Mouse (Mus musculus) kidney, embryonic 14.5 days (tissue): ENCODE measurements around the gene Ebna1bp2. TPM values are rescaled to one million over a fixed set of nuclear protein-coding genes. Genes with fewer than 3 reads are reported as not detected.

Experiments
- ATAC-seq: fragments of 200-750 bp; cut with Nextera tagmentation; 2 replicates; pipeline ENCODE4 v1.8.0; 2017; ENCODE audit warnings: moderate number of reproducible peaks, mild to moderate bottlenecking, moderate TSS enrichment, moderate library complexity; ENCODE audit not compliant: low FRiP score, low TSS enrichment
- H3K27ac ChIP-seq: fragments of 300-500 bp; sonication (generic); 2 replicates; pipeline ENCODE4 v1.5.1; 2014; ENCODE audit warnings: low read depth, mild to moderate bottlenecking, low read length, moderate library complexity, mixed read lengths
- H3K27me3 ChIP-seq: fragments of 300-500 bp; sonication (generic); 2 replicates; pipeline ENCODE4 v1.6.1; 2014; ENCODE audit warnings: mild to moderate bottlenecking, low read length; ENCODE audit not compliant: control insufficient read depth, insufficient read depth
- H3K36me3 ChIP-seq: fragments of 300-500 bp; sonication (generic); 2 replicates; pipeline ENCODE4 v1.6.1; 2014; ENCODE audit warnings: low read length, mixed read lengths; ENCODE audit not compliant: control insufficient read depth, insufficient read depth
- H3K4me1 ChIP-seq: fragments of 300-500 bp; sonication (generic); 2 replicates; pipeline ENCODE4 v1.6.1; 2014; ENCODE audit warnings: low read length, mixed read lengths; ENCODE audit not compliant: control insufficient read depth, insufficient read depth
- H3K4me2 ChIP-seq: fragments of 300-500 bp; sonication (generic); replicated peaks from 2 replicates; pipeline ENCODE4 v1.6.1; 2014; ENCODE audit warnings: low read depth, mild to moderate bottlenecking, low read length
- H3K4me3 ChIP-seq: fragments of 300-500 bp; sonication (generic); 2 replicates; pipeline ENCODE4 v1.5.1; 2014; ENCODE audit warnings: mild to moderate bottlenecking, low read length
- H3K9ac ChIP-seq: fragments of 300-500 bp; sonication (generic); 2 replicates; pipeline ENCODE4 v1.6.1; 2014; ENCODE audit warnings: low read depth, mild to moderate bottlenecking, low read length, moderate library complexity
- H3K9me3 ChIP-seq: fragments of 300-500 bp; sonication (generic); 2 replicates; pipeline ENCODE4 v1.6.1; 2016; ENCODE audit warnings: low read length; ENCODE audit not compliant: control insufficient read depth
- WGBS: fragments of 180-500 bp; shearing (Covaris S2); extraction: QIAGEN DNeasy Blood & Tissue Kit; methylation state at CpG from one replicate; pipeline ENCODE4 v1.1.7; 2014; 5-methylcytosine and 5-hydroxymethylcytosine counted together
- polyA plus RNA-seq: library from polyadenylated mRNA; unstranded; fragments of >200 nt; fragmentation: Nextera tagmentation; extraction: Ambion mirVana; gene quantifications from 2 replicates; pipeline ENCODE4 v1.2.1, GENCODE M21; 2014

The Ebna1bp2 gene
- polyA plus RNA-seq, 1 experiment from 2014 or later = 199 TPM

DNA sequence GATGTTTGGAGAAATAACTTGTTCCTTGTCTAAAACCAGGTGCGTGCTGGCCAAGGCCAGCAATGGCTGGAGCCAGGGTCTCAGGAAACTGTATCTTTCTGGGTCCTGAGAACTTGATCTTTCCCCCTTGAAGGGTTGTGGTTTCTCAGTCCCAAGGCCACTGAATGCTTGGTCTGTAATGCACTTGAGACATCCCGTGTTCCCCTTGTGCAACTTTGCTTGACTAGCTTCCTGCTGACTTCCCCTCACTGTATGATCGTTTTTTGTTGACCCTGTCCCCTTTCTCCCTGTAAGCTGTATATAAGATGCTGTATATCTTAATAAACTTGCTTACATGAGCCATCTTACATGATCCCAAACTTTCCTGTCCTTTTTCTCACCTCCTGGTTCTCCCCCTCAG lies 10.8 kb upstream of the Ebna1bp2 start:
- Histone ChIP-seq H3K9ac (no peak overlapping the region), H3K4me2 (no peak overlapping the region), H3K27ac (no peak overlapping the region), H3K4me1 (no peaks in the 10 kb centered on the region), H3K36me3 (no peaks in the 10 kb centered on the region), H3K27me3 (no peaks in the 10 kb centered on the region), H3K9me3 (no peaks in the 10 kb centered on the region), H3K4me3 (no peak overlapping the region)
- no peak for ATAC-seq
- WGBS = 65% methylated on average over 3 of the region's 3 CpGs

DNA sequence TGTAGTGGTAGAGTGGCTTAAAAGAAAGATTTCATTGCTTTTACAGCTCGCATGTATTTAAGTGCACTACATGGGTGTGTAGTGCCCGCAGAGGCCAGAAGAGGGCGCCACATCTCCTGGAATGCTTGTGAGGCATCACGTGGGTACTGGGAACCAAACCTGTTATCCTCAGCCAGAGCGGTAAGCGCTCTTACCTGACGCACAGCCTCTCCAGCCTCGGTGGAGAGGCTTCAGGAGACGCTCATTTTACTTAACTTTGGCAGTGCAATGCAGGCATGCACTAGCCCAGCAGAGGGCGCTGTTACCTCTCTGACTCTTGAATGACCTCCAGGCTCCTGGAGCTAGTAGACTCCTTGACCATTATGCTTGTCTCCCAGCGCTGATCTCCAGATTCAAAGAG lies 8.0 kb upstream of the Ebna1bp2 start:
- Histone ChIP-seq H3K4me2 (no peak overlapping the region), H3K27ac (no peak overlapping the region), H3K27me3 (no peaks in the 10 kb centered on the region), H3K9ac (no peak overlapping the region), H3K4me3 (no peak overlapping the region), H3K36me3 (no peaks in the 10 kb centered on the region), H3K9me3 (0 out of 2 replicates have a peak, but pooled peaks cover 4% of the 10 kb centered on the region), H3K4me1 (no peaks in the 10 kb centered on the region)
- 30% methylated on average over 11 of the region's 11 CpGs for WGBS
- no peak for ATAC-seq

DNA sequence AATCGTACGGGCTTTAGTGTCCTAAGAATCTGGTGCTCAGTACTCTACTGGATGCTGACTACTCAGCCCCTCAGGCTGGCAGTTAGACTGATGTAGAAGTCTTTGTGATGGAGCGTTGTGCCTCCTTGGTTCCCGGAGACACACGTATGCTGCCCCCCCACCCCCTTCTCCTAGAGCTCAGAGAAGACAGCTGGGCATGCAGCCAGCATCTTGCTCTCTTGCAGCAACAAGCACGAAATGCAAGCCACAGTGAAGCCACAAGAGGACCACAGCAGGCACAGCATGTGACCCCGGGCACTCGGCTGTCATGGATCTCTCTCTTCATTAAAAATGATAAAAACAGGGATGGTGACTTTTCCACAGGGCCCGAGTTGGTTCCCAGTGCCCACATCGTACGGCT lies 5.2 kb upstream of the Ebna1bp2 start:
- 85% methylated on average over 11 of the region's 11 CpGs for WGBS
- H3K27me3 ChIP-seq = no peaks in the 10 kb centered on the region
- H3K36me3 ChIP-seq = no peaks in the 10 kb centered on the region
- H3K4me3 ChIP-seq = no peak overlapping the region
- 0 out of 2 replicates have a peak, but pooled peaks cover 4% of the 10 kb centered on the region for H3K9me3 ChIP-seq
- H3K4me1 ChIP-seq = no peaks in the 10 kb centered on the region
- no peak for ATAC-seq
- H3K27ac ChIP-seq = no peak overlapping the region
- no peak overlapping the region for H3K4me2 ChIP-seq
- no peak overlapping the region for H3K9ac ChIP-seq

DNA sequence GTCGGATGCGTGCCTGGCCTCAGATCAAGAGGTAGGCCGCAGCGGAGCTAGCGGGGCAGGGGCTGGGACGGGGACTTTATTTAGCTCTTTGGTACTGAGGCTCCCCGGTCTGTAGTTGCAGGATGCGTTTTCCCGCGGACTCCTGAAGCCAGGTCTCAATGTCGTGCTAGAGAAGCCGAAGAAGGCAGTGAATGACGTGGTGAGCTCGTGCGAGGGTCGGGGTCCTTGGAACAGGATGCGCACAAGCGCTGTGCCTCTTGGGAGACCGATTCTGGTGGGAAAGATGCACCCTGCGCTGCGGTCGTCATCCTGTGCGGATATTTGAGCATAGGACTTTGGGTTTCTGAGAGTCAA lies 345 bp downstream of the Ebna1bp2 start:
- ATAC-seq = peak; percentile 59; the same call in 1 of the 2 replicates

DNA sequence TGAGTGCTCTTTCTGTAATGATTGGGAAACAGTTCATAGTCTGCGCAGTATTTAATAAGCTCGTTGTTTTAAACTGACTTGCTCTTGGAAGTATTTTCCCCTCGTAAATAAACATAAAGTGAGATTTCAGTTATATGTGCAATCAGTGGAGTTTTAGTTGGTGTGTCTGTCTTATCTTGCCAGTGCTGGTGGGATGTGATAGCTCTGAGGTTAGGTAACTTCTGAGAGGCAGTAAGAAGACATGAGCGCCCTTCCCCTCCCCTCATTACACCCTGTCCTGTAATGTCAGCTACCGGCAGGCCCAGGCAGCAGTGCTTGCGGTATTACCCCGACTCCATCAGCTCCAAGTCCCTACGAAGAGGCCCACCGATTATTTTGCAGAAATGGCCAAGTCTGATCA lies 1.2 kb downstream of the Ebna1bp2 start:
- ATAC-seq = no peak
- 84% methylated on average over 9 of the region's 9 CpGs for WGBS
- Histone ChIP-seq H3K4me1 (peaks cover 5% of the 10 kb centered on the region; the same call in 1 of the 2 replicates), H3K4me3 (peak overlapping the region; percentile 68), H3K36me3 (peaks cover 39% of the 10 kb centered on the region), H3K27ac (no peak overlapping the region), H3K27me3 (no peaks in the 10 kb centered on the region), H3K4me2 (peak overlapping the region; percentile 85), H3K9me3 (0 out of 2 replicates have a peak, but pooled peaks cover 4% of the 10 kb centered on the region), H3K9ac (peak overlapping the region; percentile 63; the same call in 1 of the 2 replicates)

More for the DNA sequence above, 345 bp downstream of the Ebna1bp2 start:
- H3K9me3 ChIP-seq = 0 out of 2 replicates have a peak, but pooled peaks cover 4% of the 10 kb centered on the region
- no peaks in the 10 kb centered on the region for H3K27me3 ChIP-seq
- peak overlapping the region; percentile 68 for H3K4me3 ChIP-seq
- peak overlapping the region; percentile 63 for H3K9ac ChIP-seq
- H3K4me2 ChIP-seq = peak overlapping the region; percentile 85
- under 1% methylated on average over 23 of the region's 23 CpGs for WGBS
- peaks cover 31% of the 10 kb centered on the region for H3K36me3 ChIP-seq
- no peak overlapping the region for H3K27ac ChIP-seq
- H3K4me1 ChIP-seq = peaks cover 5% of the 10 kb centered on the region; the same call in 1 of the 2 replicates

DNA sequence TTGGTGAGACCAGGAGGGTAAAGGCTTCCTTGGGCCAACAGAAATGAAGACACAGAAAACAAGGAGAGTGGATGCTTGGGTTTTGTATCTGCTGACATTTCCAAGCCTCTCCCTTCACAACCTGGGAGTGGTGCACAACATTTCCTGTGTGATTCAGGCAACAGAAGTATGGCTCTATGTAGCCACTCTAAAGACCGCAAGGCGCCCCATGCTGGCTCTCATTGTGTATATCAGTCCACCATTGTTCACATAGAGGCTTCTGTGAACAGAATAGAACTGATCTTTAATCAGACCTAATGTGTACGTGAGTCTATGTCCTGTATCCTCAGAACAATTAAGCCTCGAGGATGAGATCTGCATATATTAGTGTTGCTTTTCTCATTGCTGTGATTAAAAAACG lies 9.7 kb downstream of the Ebna1bp2 start:
- Histone ChIP-seq H3K27me3 (no peaks in the 10 kb centered on the region), H3K27ac (no peak overlapping the region), H3K4me2 (no peak overlapping the region), H3K9ac (no peak overlapping the region), H3K36me3 (peaks cover 37% of the 10 kb centered on the region), H3K4me3 (no peak overlapping the region), H3K4me1 (no peaks in the 10 kb centered on the region), H3K9me3 (no peaks in the 10 kb centered on the region)
- no peak for ATAC-seq
- WGBS = 89% methylated on average over 5 of the region's 5 CpGs

DNA sequence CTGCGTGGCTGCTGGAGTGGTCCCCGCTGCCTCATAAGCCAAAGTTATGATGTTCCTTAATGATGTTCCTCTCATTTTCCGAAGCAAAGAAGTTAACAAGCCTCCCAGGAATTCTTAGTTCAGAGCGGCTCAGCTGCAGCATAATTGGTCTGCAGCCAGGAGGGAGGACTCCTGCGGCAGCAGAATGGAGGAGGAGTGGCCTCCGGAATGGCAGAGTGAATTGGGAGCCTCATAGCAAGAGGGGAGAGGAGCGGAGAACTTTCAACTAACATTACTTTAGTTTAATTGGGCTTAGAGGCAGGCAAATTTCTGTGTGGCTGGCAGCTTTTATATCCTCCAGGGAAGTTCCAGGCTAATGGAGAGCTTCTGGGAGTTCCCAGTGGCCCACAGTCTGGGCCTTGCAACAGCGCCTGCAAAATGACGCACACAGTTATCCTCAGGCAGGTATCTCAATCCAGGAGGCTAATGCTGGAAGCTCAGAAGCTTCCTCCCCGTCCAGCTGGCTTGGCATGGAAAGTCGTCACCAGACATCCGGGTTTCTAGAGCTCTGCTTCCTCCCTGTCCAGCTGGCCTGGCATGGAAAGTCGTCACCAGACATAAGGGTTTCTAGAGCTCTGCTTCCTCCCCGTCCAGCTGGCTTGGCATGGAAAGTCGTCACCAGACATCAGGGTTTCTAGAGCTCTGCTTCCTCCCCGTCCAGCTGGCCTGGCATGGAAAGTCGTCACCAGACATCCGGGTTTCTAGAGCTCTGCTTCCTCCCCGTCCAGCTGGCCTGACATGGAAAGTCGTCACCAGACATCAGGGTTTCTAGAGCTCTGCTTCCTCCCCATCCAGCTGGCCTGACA lies 22.0 kb downstream of the Ebna1bp2 start:
- Histone ChIP-seq H3K4me3 (no peak overlapping the region), H3K4me2 (no peak overlapping the region), H3K27me3 (no peaks in the 10 kb centered on the region), H3K27ac (no peak overlapping the region), H3K9me3 (no peaks in the 10 kb centered on the region), H3K9ac (no peak overlapping the region), H3K4me1 (no peaks in the 10 kb centered on the region), H3K36me3 (no peaks in the 10 kb centered on the region)
- no peak for ATAC-seq
- 46% methylated on average over 20 of the region's 20 CpGs for WGBS

DNA sequence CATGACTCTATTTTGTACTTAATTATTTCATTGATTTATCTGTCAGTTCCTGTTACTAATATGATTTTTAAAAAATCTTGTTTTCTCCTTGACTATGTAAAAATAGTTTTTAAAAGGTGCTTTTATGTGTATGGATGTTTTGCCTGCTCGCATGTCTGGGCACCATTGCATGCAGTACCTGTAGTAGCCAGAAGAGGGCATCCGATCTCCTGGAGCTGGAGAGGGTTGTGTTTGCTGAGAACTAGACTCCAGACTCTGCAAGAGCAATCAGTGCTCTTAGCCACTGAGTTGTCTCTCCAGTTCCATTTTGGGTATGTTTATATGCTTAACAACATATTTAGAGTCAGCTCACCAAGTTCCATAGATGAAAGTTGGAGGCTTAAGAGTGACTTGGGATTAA lies 24.6 kb downstream of the Ebna1bp2 start:
- Histone ChIP-seq H3K4me2 (no peak overlapping the region), H3K4me3 (no peak overlapping the region), H3K9ac (no peak overlapping the region), H3K36me3 (no peaks in the 10 kb centered on the region), H3K9me3 (no peaks in the 10 kb centered on the region), H3K27ac (no peak overlapping the region), H3K27me3 (no peaks in the 10 kb centered on the region), H3K4me1 (no peaks in the 10 kb centered on the region)
- no peak for ATAC-seq
- 12% methylated on average over 2 of the region's 2 CpGs for WGBS

DNA sequence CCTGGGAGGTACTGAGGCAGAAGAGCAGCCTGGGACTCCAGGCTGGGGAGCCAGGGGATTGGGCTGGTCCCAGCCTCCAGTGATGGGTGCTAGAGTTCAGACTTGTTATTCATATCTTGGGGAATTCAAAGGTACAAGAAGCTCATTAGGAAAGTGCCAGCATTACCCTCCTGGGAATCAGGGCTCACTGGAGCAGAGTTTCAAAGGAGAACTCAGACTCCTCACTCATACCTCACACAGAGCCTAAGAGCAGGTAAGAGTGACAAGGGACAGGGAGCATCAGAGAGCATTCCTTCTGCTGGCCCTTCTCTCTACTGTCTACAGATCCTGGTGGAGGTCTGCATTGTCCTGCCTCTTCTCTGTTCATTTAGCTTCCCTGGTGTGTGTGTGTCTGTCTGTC lies 38.1 kb downstream of the Ebna1bp2 start, which contains the start of gene Olfr62:
TSS of gene Olfr62 (plus strand) at position 301 of the 400 bp plus-strand sequence.
- no peaks in the 10 kb centered on the region for H3K9me3 ChIP-seq
- no peak within 1 kb of the TSS for H3K27ac ChIP-seq
- H3K4me2 ChIP-seq = no peak within 1 kb of the TSS
- no peaks in the 10 kb centered on the region for H3K27me3 ChIP-seq
- H3K4me3 ChIP-seq = no peak within 1 kb of the TSS
- no peaks in the 10 kb centered on the region for H3K4me1 ChIP-seq
- no peaks in the 10 kb centered on the region for H3K36me3 ChIP-seq
- no peak within 1 kb of the TSS for H3K9ac ChIP-seq
- no peak for ATAC-seq
